Mouse (Mus musculus) ovary, postnatal 10 days (tissue): ENCODE data around the gene Tex48.
A peak's percentile ranks its signal among the peaks of the same experiment; 100 is the strongest.

ENCODE experiments used
- DNase-seq: peaks from one replicate; pipeline ENCODE4 v3.0.0; 2022; ENCODE audit warnings: low spot score

Gene Tex48

GRCm38 (mm10) chr4:63594459-63595110 lies 27.6 kb downstream of the Tex48 start:
- DNase-seq: no peak

GRCm38 (mm10) chr4:63590538-63590937 lies 31.7 kb downstream of the Tex48 start:
- DNase-seq: no peak

- DNase-seq: no peak
Measured at GRCm38 (mm10) chr4:63589987-63590386, 32.2 kb downstream of the Tex48 start.

DNA sequence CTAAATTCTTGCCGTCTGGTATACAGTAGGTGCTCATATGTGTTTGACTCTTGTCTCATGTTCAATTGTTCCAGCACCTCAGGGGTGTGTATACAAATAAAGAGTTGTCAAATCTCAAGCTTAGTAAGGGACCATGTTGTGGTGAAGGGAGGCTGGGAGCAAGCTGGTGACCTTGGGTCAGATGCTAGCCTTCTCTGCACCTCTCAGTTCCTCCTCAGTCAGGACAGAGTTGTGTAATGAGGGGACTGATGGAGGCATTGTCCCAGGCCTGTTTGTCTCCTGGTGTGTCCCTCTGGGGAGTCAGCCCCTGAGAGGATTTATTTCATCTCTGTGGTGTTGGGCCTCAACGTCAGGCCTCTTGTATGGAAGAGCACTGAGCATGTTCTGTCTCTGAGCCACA lies 36.0 kb downstream of the Tex48 start:
- DNase-seq: no peak

- no peak for DNase-seq
Measured at GRCm38 (mm10) chr4:63585216-63585615, 37.0 kb downstream of the Tex48 start.

DNA sequence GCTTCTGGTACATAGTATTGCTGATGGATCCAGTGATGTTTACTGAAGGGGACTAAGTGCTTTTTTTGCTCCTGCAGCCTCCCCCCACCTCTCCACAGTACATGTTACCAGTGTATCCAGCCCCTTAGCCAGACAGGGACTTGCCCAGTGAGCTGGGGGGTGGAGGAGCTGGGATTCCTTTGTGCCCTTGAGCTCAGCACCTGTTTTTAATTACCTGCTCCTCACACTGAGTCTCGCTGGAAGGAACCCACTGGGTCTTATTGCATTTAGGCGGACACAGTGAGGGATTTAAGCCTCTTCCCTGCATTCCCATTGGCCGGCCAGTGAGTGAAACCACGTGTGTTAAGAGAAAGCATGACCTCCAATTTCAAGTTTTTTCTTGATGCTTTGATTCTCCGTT lies 39.6 kb downstream of the Tex48 start:
- no peak for DNase-seq

GRCm38 (mm10) chr4:63580078-63580477 lies 42.1 kb downstream of the Tex48 start:
- DNase-seq: no peak

DNA sequence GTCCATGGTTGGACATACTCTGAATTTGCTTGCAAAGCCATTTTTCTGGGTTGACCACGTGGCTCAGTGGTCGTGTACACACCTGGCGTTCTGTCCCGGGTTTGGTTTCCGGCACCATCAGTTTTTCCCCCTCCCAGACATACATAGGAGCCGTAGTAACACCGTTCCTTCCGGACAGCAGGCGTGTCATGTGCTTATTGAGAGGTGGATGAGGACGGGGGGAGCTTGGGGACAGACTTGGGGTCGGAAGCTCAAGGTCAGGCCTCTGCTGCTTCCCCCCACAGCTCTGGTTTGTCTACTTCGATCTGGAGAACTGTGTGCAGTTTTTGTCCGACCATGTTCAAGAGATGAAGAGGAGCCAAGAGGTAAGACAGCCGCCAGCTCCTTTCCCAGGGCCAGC lies 42.6 kb downstream of the Tex48 start:
- no peak for DNase-seq

DNA sequence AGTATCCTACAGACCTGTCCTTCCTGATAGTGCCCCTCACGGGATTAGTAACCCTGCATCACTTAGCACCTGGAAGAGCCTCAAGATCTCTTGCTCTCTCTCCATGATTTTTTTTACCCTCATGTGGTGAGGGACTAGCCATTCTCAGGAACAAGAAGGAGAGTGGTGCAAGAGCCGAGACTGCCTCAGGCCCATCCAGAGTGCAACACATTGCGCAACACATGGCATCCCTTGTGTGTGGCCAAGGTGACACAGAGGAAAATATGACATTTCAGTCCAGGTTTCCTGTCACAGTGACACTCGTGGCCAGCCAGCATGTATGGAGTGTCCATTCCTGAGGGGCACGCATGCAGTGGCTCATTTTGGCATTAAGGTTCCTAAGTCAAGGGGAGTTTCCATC lies 49.6 kb downstream of the Tex48 start:
- no peak for DNase-seq

DNA sequence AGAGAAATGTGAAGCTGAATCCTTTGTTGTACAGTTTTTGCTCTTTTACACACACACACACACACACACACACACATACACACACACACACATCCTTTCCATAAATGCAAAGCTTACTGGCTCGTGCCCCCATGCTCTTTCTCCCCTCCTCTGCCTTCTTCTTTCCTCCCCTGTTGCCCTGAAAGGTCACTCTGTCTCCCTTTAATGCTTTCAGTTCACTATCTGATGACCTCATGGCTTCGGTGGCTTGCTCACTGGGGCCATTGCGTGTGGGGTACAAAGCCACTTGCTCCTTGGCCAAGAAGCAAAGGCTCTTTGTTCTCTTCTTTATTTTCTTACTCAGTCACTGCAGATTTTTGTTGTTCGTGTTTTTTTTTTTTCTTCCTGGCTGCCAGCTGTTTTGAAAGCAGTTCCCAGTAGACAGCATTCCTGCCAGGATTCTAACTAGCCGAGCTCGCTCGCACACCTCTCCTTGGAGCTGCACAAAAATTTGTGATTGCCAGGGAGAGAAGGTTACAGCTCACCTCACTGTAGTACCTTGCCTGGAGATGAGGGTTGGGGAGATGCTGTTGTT lies 51.9 kb downstream of the Tex48 start:
- DNase-seq: no peak

GRCm38 (mm10) chr4:63569322-63569721 lies 52.9 kb downstream of the Tex48 start:
- no peak for DNase-seq

GRCm38 (mm10) chr4:63567712-63568390 lies 54.4 kb downstream of the Tex48 start:
- DNase-seq: no peak

- no peak for DNase-seq
Measured at GRCm38 (mm10) chr4:63562742-63563141, 59.5 kb downstream of the Tex48 start.

DNA sequence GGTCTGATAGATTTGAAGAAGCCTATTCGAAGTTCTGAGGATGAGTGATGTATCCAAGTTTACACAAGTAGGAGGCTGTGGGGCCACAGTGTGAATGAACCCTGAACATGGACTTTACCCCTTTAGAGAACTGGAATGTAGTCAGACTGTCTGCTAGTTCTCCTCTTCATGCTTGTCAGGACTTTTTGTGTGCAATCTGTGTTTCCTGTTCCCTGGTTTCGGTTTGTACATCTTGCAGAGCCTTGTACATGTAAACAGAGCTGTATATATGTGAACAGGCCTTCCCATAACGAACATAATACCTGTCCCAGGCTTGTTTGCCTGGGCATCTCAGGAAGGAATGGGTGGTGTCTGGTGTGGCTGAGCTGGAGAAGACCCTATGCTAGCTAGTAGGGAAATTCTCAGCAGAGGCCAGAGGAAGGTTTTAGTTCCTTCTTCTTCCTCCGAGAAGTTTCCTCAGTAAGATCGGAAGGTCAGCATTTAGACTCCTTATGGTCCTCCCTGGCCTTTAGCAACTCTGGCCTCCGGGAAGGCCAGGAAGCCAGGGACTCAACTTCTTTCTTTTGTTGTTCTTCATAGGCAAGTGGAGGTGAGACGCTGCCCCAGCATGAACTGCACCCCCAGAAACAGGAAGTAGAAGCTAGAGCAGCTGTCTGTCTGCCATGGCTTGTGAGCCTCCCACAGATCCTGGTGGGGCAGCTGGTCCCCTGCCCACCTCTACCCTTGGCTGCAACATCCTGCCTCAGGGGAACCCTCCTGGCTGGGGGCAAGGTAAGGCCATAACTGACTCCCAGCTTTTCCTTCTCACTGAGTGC lies 60.2 kb downstream of the Tex48 start:
- no peak for DNase-seq

- DNase-seq: no peak
Measured at GRCm38 (mm10) chr4:63560079-63560478, 62.1 kb downstream of the Tex48 start.

GRCm38 (mm10) chr4:63559127-63559697 lies 63.0 kb downstream of the Tex48 start:
- DNase-seq: no peak

GRCm38 (mm10) chr4:63558407-63559081 lies 63.7 kb downstream of the Tex48 start, which contains the start of gene Tmem268:
Gene Tmem268 (plus strand): TSS chr4:63558781.
- peak; percentile 60 for DNase-seq

- no peak for DNase-seq
Measured at GRCm38 (mm10) chr4:63557124-63558059, 64.8 kb downstream of the Tex48 start.
